Mouse (Mus musculus) limb, embryonic 13.5 days (tissue): ENCODE results near the gene Ptgfrn. TPM values are rescaled to one million over a fixed set of nuclear protein-coding genes. Genes with fewer than 3 reads are reported as not detected.

Experiments used
- ATAC-seq: fragments of 200-750 bp; cut with Nextera tagmentation; 2 replicates; pipeline ENCODE4 v1.8.0; 2017; ENCODE audit warnings: low read depth, moderate number of reproducible peaks, moderate TSS enrichment; ENCODE audit not compliant: low FRiP score
- H3K27ac ChIP-seq: fragments of 300-500 bp; sonication (generic); 2 replicates; pipeline ENCODE4 v1.5.1; 2015; ENCODE audit warnings: inconsistent platforms, mild to moderate bottlenecking, moderate library complexity
- H3K27me3 ChIP-seq: fragments of 300-500 bp; sonication (generic); 2 replicates; pipeline ENCODE4 v1.6.1; 2015; ENCODE audit warnings: mild to moderate bottlenecking, inconsistent platforms
- H3K36me3 ChIP-seq: fragments of 300-500 bp; sonication (generic); 2 replicates; pipeline ENCODE4 v1.6.1; 2015; ENCODE audit warnings: inconsistent platforms, mild to moderate bottlenecking, moderate library complexity
- H3K4me1 ChIP-seq: fragments of 300-500 bp; sonication (generic); 2 replicates; pipeline ENCODE4 v1.6.1; 2015; ENCODE audit warnings: inconsistent platforms
- H3K4me2 ChIP-seq: fragments of 300-500 bp; sonication (generic); replicated peaks from 2 replicates; pipeline ENCODE4 v1.6.1; 2015; ENCODE audit warnings: inconsistent platforms, mild to moderate bottlenecking, moderate library complexity
- H3K4me3 ChIP-seq: fragments of 300-500 bp; sonication (generic); 2 replicates; pipeline ENCODE4 v1.5.1; 2015; ENCODE audit warnings: moderate library complexity, mild to moderate bottlenecking, inconsistent platforms
- H3K9ac ChIP-seq: fragments of 300-500 bp; sonication (generic); 2 replicates; pipeline ENCODE4 v1.6.1; 2015; ENCODE audit warnings: mild to moderate bottlenecking, inconsistent platforms
- H3K9me3 ChIP-seq: fragments of 300-500 bp; sonication (generic); 2 replicates; pipeline ENCODE4 v1.6.1; 2016; ENCODE audit warnings: inconsistent platforms
- WGBS: fragments of 180-500 bp; shearing (Covaris S2); methylation state at CpG from one replicate; pipeline ENCODE4 v1.1.7; 2015; 5-methylcytosine and 5-hydroxymethylcytosine counted together
- polyA plus RNA-seq: library from polyadenylated mRNA; unstranded; fragments of >200 nt; fragmentation: Nextera tagmentation; extraction: Ambion mirVana; gene quantifications from 2 replicates; pipeline ENCODE4 v1.2.1, GENCODE M21; 2015

Gene Ptgfrn
- polyA plus RNA-seq, 1 experiment from 2014 or later = 6.7 TPM

- Histone ChIP-seq H3K36me3 (no peaks in the 10 kb centered on the region), H3K9ac (no peak within 1 kb of the TSS), H3K4me1 (peaks cover 12% of the 10 kb centered on the region; the same call in 1 of the 2 replicates), H3K4me2 (no peak within 1 kb of the TSS), H3K27me3 (no peaks in the 10 kb centered on the region), H3K9me3 (no peaks in the 10 kb centered on the region), H3K4me3 (no peak within 1 kb of the TSS), H3K27ac (no peak within 1 kb of the TSS)
- ATAC-seq = no peak
- 89% methylated on average over 4 of the region's 4 CpGs for WGBS
These were observed 80.7 kb downstream of the Ptgfrn start, which contains the start of gene Cd101 for GRCm38 (mm10) chr3:101029339-101029738. Gene Cd101 (minus strand): TSS chr3:101029556.

- Histone ChIP-seq H3K27me3 (no peaks in the 10 kb centered on the region), H3K4me3 (no peak overlapping the region), H3K4me2 (no peak overlapping the region), H3K27ac (no peak overlapping the region), H3K36me3 (no peaks in the 10 kb centered on the region), H3K9ac (no peak overlapping the region), H3K4me1 (peaks cover 11% of the 10 kb centered on the region; the same call in 1 of the 2 replicates), H3K9me3 (no peaks in the 10 kb centered on the region)
- WGBS = 59% methylated on average over 1 of the region's 1 CpGs
- no peak for ATAC-seq
These were observed 83.3 kb downstream of the Ptgfrn start for GRCm38 (mm10) chr3:101026741-101027140.

GRCm38 (mm10) chr3:101022967-101023366, 87.1 kb downstream of the Ptgfrn start:
- H3K9me3 ChIP-seq = no peaks in the 10 kb centered on the region
- no peak overlapping the region for H3K4me3 ChIP-seq
- H3K4me2 ChIP-seq = no peak overlapping the region
- H3K4me1 ChIP-seq = no peaks in the 10 kb centered on the region
- no peak overlapping the region for H3K27ac ChIP-seq
- no peaks in the 10 kb centered on the region for H3K36me3 ChIP-seq
- ATAC-seq = no peak
- no peak overlapping the region for H3K9ac ChIP-seq
- no peaks in the 10 kb centered on the region for H3K27me3 ChIP-seq
- WGBS = 90% methylated on average over 6 of the region's 6 CpGs

- no peak for ATAC-seq
- no peaks in the 10 kb centered on the region for H3K27me3 ChIP-seq
These were observed 88.5 kb downstream of the Ptgfrn start for GRCm38 (mm10) chr3:101021481-101022051.

GRCm38 (mm10) chr3:101021073-101021472, 89.0 kb downstream of the Ptgfrn start:
- H3K4me2 ChIP-seq = no peak overlapping the region
- no peak overlapping the region for H3K27ac ChIP-seq
- no peak overlapping the region for H3K9ac ChIP-seq
- no peaks in the 10 kb centered on the region for H3K36me3 ChIP-seq
- ATAC-seq = no peak
- no peak overlapping the region for H3K4me3 ChIP-seq
- no peaks in the 10 kb centered on the region for H3K9me3 ChIP-seq
- no peaks in the 10 kb centered on the region for H3K27me3 ChIP-seq
- 83% methylated on average over 5 of the region's 5 CpGs for WGBS
- H3K4me1 ChIP-seq = no peaks in the 10 kb centered on the region

More at GRCm38 (mm10) chr3:101021481-101022051, 88.5 kb downstream of the Ptgfrn start:
- Histone ChIP-seq H3K27ac (no peak overlapping the region), H3K9me3 (no peaks in the 10 kb centered on the region), H3K4me1 (no peaks in the 10 kb centered on the region), H3K4me3 (no peak overlapping the region), H3K36me3 (no peaks in the 10 kb centered on the region), H3K4me2 (no peak overlapping the region), H3K9ac (no peak overlapping the region)
- 72% methylated on average over 8 of the region's 8 CpGs for WGBS

GRCm38 (mm10) chr3:101018494-101018893, 91.6 kb downstream of the Ptgfrn start:
- no peak overlapping the region for H3K9ac ChIP-seq
- no peaks in the 10 kb centered on the region for H3K36me3 ChIP-seq
- 69% methylated on average over 6 of the region's 6 CpGs for WGBS
- no peak overlapping the region for H3K4me3 ChIP-seq
- ATAC-seq = no peak
- no peak overlapping the region for H3K27ac ChIP-seq
- no peaks in the 10 kb centered on the region for H3K9me3 ChIP-seq
- H3K4me1 ChIP-seq = peaks cover 9% of the 10 kb centered on the region
- no peak overlapping the region for H3K4me2 ChIP-seq
- H3K27me3 ChIP-seq = no peaks in the 10 kb centered on the region

GRCm38 (mm10) chr3:101016050-101016449, 94.0 kb downstream of the Ptgfrn start:
- no peak for ATAC-seq
- Histone ChIP-seq H3K36me3 (no peaks in the 10 kb centered on the region), H3K27ac (no peak overlapping the region), H3K9ac (no peak overlapping the region), H3K4me3 (no peak overlapping the region), H3K4me1 (peaks cover 23% of the 10 kb centered on the region), H3K9me3 (no peaks in the 10 kb centered on the region), H3K27me3 (no peaks in the 10 kb centered on the region), H3K4me2 (no peak overlapping the region)
- 94% methylated on average over 7 of the region's 7 CpGs for WGBS

- H3K4me3 ChIP-seq = no peak overlapping the region
- no peak overlapping the region for H3K27ac ChIP-seq
- peaks cover 23% of the 10 kb centered on the region for H3K4me1 ChIP-seq
- no peak overlapping the region for H3K4me2 ChIP-seq
- no peaks in the 10 kb centered on the region for H3K27me3 ChIP-seq
- no peaks in the 10 kb centered on the region for H3K9me3 ChIP-seq
- no peak for ATAC-seq
- 46% methylated on average over 4 of the region's 4 CpGs for WGBS
- no peaks in the 10 kb centered on the region for H3K36me3 ChIP-seq
- H3K9ac ChIP-seq = no peak overlapping the region
These were observed 94.8 kb downstream of the Ptgfrn start for GRCm38 (mm10) chr3:101015254-101015653.

GRCm38 (mm10) chr3:101013536-101013935, 96.5 kb downstream of the Ptgfrn start:
- Histone ChIP-seq H3K36me3 (no peaks in the 10 kb centered on the region), H3K4me3 (no peak overlapping the region), H3K9me3 (no peaks in the 10 kb centered on the region), H3K9ac (no peak overlapping the region), H3K4me2 (no peak overlapping the region), H3K27me3 (no peaks in the 10 kb centered on the region), H3K4me1 (peaks cover 23% of the 10 kb centered on the region), H3K27ac (no peak overlapping the region)
- 91% methylated on average over 3 of the region's 3 CpGs for WGBS
- no peak for ATAC-seq

GRCm38 (mm10) chr3:101013005-101013404, 97.1 kb downstream of the Ptgfrn start:
- no peaks in the 10 kb centered on the region for H3K9me3 ChIP-seq
- no peaks in the 10 kb centered on the region for H3K27me3 ChIP-seq
- no peak overlapping the region for H3K4me2 ChIP-seq
- H3K4me1 ChIP-seq = peaks cover 23% of the 10 kb centered on the region
- H3K36me3 ChIP-seq = no peaks in the 10 kb centered on the region
- ATAC-seq = no peak
- no peak overlapping the region for H3K9ac ChIP-seq
- 94% methylated on average over 10 of the region's 10 CpGs for WGBS
- H3K4me3 ChIP-seq = no peak overlapping the region
- no peak overlapping the region for H3K27ac ChIP-seq

- H3K36me3 ChIP-seq = no peaks in the 10 kb centered on the region
- no peaks in the 10 kb centered on the region for H3K27me3 ChIP-seq
- H3K9me3 ChIP-seq = no peaks in the 10 kb centered on the region
- H3K9ac ChIP-seq = no peak overlapping the region
- H3K4me2 ChIP-seq = no peak overlapping the region
- no peak for ATAC-seq
- H3K27ac ChIP-seq = no peak overlapping the region
- H3K4me3 ChIP-seq = no peak overlapping the region
- WGBS = 85% methylated on average over 8 of the region's 8 CpGs
- peaks cover 23% of the 10 kb centered on the region for H3K4me1 ChIP-seq
These were observed 97.5 kb downstream of the Ptgfrn start for GRCm38 (mm10) chr3:101012597-101012996.

GRCm38 (mm10) chr3:101012131-101012571, 97.9 kb downstream of the Ptgfrn start:
- no peaks in the 10 kb centered on the region for H3K36me3 ChIP-seq
- peak; percentile 80; the same call in 1 of the 2 replicates for ATAC-seq
- H3K4me1 ChIP-seq = peaks cover 24% of the 10 kb centered on the region
- H3K9ac ChIP-seq = no peak overlapping the region
- H3K27me3 ChIP-seq = no peaks in the 10 kb centered on the region
- no peaks in the 10 kb centered on the region for H3K9me3 ChIP-seq
- H3K4me3 ChIP-seq = no peak overlapping the region
- no peak overlapping the region for H3K4me2 ChIP-seq
- WGBS = 35% methylated on average over 10 of the region's 10 CpGs
- H3K27ac ChIP-seq = no peak overlapping the region

- Histone ChIP-seq H3K4me1 (peaks cover 33% of the 10 kb centered on the region), H3K36me3 (no peaks in the 10 kb centered on the region), H3K27me3 (no peaks in the 10 kb centered on the region), H3K27ac (no peak overlapping the region), H3K4me3 (no peak overlapping the region), H3K9me3 (no peaks in the 10 kb centered on the region), H3K9ac (no peak overlapping the region), H3K4me2 (no peak overlapping the region)
- ATAC-seq = no peak
- WGBS = 47% methylated on average over 5 of the region's 5 CpGs
These were observed 98.9 kb downstream of the Ptgfrn start for GRCm38 (mm10) chr3:101011203-101011600.
